Mouse (Mus musculus) naive thymus-derived CD4-positive, alpha-beta T cell, adult 2 months (primary cell): ENCODE results near the gene Tdrkh.

Experiments
- DNase-seq: peaks from one replicate; pipeline ENCODE4 v3.0.0-alpha.2; 2011; ENCODE audit warnings: low read depth

The Tdrkh gene

DNA sequence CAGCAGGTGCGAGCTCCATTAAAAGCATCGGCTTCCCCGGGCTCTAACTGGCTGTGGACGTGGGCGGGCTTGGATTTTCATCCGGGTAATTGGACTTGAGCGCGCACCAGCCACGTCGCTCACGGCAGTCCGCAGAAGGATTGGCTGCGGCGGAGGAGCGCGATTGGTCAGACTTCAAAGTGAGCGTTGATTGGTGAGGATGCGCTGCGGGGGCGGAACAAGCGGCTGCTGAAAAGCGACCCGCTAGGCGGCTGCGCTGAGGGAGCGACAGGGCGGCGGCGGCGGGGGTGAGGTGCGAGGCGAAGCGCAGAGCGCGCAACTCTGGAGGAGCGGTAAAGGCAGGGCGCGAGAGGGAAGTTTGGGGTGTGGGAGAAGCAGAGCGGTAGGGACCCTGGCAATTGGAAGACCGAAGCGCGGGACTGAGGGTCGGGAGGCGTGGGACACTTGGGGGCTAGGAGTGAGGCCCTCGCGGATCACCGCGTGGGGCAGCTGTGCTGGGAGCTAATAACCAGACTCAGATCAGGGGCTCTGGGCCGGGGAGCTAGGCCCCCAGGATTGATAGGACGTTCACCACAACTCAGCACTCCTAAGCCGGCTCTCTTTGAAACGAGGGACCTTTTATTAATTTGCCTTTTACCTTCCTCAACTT, at the start of gene Tdrkh:
TSS of gene Tdrkh (plus strand) at position 243 of the 649 bp plus-strand sequence.
- DNase-seq: peak; percentile 97

- DNase-seq: no peak
Measured at GRCm38 (mm10) chr3:94363291-94364153, 49.6 kb upstream of the Tdrkh start.

GRCm38 (mm10) chr3:94364154-94364526, 48.9 kb upstream of the Tdrkh start:
- DNase-seq: no peak

DNA sequence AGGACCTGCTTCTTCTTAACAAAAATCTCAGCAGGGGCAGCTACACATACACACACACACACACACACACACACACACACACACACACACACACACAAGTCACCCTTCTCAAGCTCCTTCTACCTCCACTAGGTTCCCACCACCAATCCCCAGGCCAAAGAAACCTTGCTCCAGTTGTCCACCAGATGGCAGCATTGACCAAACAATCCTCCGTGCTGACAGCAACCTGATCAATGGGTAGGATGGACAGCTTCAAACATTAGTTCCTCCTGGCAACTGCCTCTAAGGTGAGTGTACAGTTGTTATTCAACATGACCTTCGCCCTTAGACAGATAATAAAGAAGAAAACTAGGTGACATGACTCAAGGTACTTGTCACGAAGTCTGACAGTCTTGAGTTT, 46.3 kb upstream of the Tdrkh start:
- DNase-seq: peak; percentile 88

GRCm38 (mm10) chr3:94367511-94367910, 45.6 kb upstream of the Tdrkh start:
- no peak for DNase-seq

GRCm38 (mm10) chr3:94368631-94369030, 44.4 kb upstream of the Tdrkh start:
- DNase-seq: no peak

- DNase-seq: no peak
Measured at GRCm38 (mm10) chr3:94369709-94370108, 43.4 kb upstream of the Tdrkh start.

GRCm38 (mm10) chr3:94371637-94372036, 41.4 kb upstream of the Tdrkh start:
- no peak for DNase-seq

DNA sequence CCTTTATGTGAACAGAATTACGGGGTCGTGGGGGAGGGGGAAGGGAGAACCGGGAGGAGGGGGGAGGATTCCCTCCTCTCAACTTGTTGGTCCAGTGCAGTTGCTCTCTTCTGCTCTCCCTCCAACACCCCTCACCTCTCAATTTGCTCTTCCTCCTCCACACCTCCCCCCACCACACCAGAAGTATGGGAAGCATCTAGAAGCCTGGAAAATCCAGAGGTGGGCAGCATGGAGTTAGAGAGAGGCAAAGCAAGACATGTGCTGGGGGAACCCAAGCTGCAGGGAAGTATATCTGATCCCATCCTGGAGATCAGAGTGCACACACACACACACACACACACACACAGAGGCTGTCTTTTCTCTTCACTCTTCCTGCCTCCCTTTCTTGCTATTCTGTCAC, 41.0 kb upstream of the Tdrkh start:
- no peak for DNase-seq

DNA sequence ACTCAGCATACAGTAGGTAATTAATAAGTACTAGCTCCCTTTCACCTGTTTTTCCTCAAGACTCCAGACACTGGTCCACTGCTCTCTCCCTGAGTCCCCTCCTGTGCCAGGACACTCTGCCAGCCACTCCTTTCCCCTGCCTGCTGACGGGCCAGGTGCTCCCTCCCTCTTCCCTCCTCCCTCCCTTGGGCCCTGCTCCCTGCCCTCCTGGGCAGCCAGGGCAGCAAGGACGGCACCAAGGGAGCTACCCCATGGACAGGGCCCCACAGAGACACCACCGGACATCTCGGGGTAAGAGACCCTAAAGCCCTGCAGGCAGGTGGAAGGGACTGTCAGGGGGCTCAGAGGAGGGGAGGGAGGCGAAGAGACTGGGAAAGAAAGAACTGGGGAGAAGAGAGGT, 40.4 kb upstream of the Tdrkh start, which contains the start of gene Rorc:
TSS of gene Rorc (plus strand) at position 154 of the 400 bp plus-strand sequence.
- no peak for DNase-seq

DNA sequence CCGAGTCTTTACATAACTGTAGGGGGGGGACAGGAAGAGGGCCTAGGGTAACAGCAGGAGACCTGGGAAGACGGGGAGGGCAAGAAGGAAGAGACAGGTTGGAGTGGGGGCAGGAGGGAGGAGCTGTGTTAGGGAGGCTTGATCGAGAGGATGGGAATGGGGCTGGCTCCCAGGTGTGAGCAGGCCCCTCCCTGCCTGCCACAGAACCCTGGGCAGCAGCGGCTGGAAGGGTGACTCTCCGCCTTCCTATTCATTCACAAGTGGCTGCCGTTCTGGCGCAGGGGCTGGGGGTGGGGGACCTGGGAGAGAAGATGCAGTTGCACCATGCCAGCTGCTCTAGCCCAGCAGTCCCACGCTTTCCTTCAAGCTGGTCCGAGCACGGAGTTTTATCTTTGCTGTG, 40.0 kb upstream of the Tdrkh start:
- DNase-seq: no peak

GRCm38 (mm10) chr3:94373597-94374011, 39.5 kb upstream of the Tdrkh start:
- DNase-seq: no peak

GRCm38 (mm10) chr3:94374636-94375035, 38.4 kb upstream of the Tdrkh start:
- no peak for DNase-seq

DNA sequence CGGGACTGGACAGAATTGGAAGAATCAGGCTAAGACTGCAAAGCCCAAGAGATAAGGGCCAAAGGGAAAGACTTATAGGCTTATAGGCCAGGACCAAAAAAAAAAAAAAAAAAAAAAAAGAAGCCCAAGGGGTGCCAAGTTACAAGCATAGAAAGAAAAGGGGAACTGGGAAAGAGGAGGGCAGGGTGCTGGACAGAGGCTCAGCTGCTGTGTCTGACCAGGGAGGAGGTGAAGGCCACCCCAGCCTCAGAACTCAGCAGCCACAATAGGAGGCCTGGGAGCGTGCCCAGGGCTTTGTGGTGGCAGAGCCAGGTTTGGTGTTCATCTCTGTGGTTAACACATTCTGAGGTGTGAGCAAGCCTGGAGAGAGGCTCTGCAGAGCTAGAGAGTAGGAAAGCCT, 37.9 kb upstream of the Tdrkh start:
- no peak for DNase-seq

DNA sequence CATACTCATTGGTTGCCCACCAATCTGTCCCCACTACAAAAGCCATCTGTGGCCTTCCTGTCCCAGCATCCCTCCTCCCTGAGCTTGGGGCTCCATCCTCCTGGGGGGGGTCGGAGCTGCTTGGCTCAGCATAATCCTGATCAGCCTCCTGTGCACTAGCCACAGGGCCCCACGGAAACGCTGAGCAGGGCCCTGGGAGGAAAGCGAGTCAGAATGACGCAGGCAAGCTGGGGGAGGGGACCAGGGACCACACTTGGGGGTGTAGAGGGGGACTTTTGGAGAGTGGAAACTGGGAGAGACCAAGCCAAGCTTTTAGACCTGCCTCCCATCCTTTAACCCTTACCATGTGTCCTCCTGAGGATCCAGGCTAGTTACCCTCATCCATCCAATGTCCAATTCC, 37.2 kb upstream of the Tdrkh start:
- no peak for DNase-seq

- no peak for DNase-seq
Measured at GRCm38 (mm10) chr3:94377028-94377923, 35.8 kb upstream of the Tdrkh start.

DNA sequence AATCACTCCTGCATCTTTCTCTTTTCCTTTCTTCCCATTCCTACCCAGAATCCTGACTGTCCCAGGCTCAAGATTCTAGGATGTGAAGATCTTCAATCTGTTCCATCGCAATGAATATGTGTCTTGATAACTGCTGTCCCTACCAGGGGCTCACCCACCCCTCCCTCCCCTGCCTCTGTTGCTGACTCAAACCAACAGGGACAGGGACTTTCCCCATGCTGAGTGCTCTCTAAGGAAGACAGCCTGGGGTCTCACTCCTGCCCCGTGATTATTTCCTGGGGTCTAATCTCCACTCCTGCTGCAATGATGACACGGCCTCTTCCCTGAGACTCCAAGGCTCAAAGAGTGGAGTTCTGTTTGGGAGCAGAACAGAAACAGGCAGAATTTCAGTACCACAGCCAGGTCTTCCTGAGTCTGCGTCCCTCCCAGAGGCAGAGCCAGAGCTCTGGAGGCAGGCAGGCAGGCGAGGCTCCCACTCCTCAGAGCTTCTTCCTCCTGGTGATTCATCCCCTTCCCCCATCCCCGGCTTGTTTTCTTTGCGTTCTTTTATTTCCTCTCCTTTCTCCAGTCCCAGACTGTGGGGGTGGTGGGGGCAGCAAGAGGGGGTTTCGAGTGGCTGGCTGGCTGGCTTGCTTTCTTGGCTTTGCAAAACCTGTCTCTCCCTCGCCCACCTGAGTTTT, 33.1 kb upstream of the Tdrkh start:
- DNase-seq: no peak

- no peak for DNase-seq
Measured at GRCm38 (mm10) chr3:94382308-94382707, 30.8 kb upstream of the Tdrkh start.

DNA sequence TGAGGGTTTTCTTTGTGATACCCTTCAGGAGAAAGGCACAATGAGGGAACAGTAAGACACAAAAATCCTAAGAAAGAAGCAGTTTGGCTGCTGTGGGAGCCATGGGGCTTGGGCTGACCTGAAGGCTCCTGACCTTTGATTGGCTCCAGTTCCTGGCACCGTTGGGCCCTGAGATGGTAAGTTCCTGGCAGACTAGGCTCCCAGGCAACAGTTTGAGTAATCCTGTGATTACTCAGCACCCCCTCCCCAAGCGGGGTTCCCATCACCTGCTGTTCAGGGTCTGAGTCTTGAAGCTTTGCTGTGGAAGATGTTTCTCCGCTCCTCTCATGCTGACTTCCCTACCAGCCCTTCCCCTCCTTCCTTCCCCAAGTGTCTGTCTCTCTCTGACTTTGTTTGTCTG, 29.6 kb upstream of the Tdrkh start:
- DNase-seq: no peak

DNA sequence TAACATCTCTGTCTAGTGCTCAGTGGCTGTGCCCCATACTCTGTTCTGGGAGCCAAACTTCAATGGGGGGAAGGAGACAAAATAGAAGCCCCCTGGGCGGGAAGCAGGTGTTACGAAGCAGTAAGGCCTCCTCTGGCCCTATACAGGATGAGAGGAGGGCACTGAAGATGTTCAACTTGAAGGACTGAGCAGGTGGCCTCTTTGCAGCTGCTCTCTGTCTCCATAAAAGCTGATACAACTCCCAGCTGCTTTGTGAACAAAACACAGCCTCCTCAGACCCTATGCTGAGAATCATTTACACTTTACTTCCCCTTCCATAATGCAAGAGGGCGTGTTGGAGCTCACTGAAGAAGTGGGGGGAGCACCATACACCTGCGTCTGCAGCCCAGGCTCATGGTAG, 26.4 kb upstream of the Tdrkh start:
- DNase-seq: no peak

DNA sequence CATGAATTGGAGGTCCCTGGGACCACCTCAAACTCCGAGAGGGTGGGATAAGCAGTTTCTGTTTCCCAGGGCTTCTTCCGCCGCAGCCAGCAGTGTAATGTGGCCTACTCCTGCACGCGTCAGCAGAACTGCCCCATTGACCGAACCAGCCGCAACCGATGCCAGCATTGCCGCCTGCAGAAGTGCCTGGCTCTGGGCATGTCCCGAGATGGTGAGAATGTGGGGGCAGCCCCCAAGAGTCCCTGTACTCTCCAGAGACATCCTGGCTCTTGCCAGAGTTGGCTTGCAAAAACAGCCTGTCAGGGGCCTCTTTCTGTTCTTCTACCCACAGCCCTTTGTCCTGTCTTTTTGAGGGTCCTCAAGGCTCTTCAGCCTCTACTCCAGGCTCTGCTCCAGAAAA, 25.7 kb upstream of the Tdrkh start:
- no peak for DNase-seq

DNA sequence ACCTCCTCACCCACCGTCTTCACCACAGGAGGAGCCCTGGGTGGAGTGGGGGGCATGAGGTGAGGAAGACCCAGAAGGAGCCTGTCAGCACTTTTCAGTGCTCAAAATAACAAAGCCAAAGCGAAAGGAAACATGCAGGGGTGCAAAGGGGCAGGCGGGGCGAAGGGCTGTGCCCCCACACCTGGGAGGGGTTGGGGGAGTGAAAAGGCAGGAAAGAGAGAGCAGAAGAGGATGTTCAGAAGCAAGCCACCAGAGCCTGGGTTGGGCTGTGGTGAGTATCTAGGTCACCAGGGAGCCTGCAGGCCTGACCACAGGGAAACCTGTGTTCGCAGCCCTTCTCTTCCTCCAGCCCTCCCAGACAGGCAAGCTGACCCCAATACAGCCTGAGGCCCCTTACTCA, 25.0 kb upstream of the Tdrkh start:
- DNase-seq: peak; percentile 35
